Mouse (Mus musculus) left cerebral cortex, postnatal 10 days (tissue): Measurements from ENCODE around the gene Map3k15. TPM values are rescaled to one million over a fixed set of nuclear protein-coding genes. Genes with fewer than 3 reads are reported as not detected.

Source experiments
- DNase-seq, 2 experiments: peaks; one replicate each; pipeline ENCODE4 v3.0.0; 2021 to 2022; ENCODE audit warnings: low spot score in 2 of 2, mixed read lengths in 1 of 2; ENCODE audit errors: extremely low spot score in 1 of 2
- intact Hi-C: fragments of 180-260 bp; cut with DNase I; formaldehyde crosslinking; loops from one replicate; pipeline ENCODE4 v1.15.1; 2025
- total RNA-seq, 2 experiments: library from RNA; stranded (reverse); gene quantifications; 2 replicates each; pipeline ENCODE4 v1.2.3; 2021

Gene Map3k15
- total RNA-seq, result 1 to 10 TPM; 1.0 to 1.2 TPM

DNA sequence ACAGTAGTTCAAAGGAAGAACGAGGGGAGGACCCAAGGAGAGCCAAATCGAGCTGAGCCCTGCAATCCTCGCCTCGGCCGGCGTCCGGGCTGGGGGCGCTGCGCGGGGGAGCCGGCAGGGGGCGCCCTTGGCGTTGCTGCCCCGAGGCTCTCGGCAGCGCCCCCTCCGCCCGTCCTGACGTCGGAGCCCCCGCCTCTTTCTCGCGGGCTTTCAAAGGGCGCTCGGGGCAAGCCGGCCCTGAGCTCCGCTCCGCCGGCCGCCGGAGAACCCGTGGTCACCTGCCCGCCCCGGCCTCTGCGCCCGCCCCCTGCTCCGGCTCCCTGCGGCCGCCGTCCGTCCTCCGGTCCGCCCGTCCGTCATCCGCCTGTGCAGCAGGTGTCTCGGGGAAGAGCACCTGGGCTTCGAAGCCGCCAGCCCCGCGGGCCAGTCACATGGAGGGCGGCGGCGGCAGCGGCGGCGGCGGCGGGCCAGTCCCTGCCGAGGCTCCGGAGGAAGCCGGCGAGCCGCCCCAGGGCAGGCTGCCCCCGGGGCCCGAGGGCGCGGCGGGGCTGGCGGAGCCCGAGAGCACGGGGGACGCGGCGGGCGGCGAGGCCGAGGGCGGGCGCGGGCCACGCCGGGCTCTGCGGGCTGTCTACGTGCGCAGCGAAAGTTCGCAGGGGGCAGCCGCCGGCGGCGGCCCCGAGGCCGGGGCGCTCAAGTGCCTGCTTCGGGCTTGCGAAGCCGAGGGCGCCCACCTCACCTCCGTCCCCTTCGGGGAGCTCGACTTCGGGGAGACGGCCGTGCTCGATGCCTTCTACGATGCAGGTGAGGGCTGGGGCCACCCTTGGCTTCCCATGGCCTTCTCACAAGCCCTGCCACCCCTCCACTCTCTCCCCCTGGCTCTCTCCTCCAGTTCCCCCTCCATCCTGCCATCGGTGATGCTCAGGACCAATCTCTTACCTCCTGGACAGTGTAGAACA, at the start of gene Map3k15:
Gene Map3k15, plus strand, starts transcription at position 432 of the 959 bp plus-strand sequence.
- intact Hi-C loops, result loop anchor here (5.0 kb wide), 1 partner anchor 129 kb away; no protein-coding TSS in a partner anchor
- DNase-seq, result peak in 1 of 2 experiments; percentile 67

DNA sequence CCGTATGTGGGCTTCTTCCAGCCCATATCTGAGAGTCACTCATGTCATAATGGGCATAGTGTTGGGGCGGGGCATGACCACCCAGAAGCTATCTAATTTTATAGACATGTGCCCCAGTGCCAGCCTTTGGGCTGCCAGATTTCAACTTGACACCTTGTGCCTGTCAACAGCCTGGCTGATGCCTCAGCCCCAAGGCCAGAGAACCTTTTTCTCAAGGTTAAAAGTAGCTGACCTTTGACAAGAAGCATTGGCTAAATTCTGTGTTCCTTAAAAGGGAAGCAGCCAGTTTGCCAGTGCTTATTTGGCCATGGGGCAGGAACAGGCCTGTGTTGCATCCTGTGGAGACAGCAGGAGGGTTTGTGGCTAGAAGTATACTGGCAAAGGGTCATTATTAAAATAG, 45.7 kb upstream of the Map3k15 start:
- intact Hi-C loops, result no loop called here
- DNase-seq, result no peak

DNA sequence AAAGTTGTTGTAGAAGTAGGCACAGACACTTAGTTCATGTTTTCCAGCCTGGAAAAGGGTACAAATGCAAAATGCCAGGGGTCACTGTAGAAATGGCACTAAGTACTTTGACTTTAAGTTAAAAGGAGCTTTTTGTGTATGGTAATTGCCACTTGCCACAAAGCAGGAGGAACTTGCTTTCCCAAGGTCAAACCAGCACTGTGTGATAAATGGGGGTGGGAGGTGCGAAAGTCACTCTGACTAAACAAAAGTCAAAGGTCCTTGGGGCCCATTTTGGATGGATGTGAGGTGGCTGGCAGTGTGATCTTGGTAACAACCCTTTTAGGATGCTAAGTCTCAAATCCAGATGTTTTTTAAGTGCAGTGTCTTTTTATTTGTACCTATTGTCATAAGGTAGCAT, 44.6 kb upstream of the Map3k15 start:
- intact Hi-C loops, result no loop called here
- DNase-seq, result no peak

DNA sequence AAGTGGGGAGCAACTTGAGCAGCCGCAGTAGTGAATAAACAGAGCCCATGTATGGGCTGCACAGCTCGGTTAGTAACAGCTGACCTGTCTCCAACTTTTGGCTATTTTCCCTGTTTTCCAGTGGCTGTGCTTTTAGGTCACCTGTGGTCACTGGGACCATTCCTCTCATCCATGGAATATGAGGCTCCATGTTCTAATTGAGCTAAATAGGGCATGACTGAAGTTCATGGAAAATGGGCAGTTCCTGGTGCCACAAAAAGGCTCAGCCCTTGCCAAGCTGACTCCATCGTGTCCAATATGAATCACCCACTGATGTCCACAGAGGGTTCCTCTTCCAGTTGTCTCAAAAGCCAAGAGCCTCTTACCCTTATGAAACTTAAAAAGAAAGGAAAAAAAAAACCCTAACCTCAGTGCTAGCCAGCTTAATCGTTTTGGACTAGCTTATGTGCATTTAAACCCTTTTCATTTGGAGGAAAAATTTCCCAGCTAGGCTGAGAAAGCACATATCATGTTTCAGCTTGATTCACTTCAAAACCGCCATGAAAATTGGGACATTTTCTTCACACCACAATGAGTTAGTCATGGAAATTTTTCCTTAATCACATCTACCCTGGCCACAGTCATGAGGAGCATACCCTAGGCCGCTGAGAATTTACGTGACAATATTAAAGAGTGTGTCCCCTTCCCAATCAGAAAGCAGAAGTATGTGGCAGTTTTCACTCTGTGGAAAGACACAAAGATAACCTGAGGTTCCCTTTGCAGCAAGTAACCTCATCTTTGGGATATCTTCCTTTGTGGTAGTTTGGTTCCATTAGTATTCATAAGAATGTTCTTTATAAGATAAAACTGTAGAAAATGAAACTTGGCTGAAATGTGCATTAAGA, 34.4 kb upstream of the Map3k15 start:
- intact Hi-C loops, result no loop called here
- no peak for DNase-seq

DNA sequence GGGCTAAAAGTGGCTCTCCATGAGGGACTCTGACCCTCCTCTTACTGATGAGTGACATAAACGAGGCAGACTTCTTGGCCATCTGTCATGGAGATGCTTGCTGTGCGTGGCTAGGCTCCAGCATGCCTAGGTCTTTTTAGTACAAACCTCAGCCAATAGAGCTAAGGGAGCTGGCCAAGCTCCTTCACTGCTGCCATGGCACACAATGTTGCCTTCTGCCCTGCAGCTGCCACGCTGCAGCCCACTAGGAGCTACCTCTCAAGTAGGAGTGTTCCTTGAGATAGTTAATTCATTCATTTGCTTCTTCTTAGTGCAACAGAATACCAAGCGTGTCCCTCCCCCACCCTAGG, 33.8 kb upstream of the Map3k15 start:
- DNase-seq, result no peak
- intact Hi-C loops, result no loop called here

DNA sequence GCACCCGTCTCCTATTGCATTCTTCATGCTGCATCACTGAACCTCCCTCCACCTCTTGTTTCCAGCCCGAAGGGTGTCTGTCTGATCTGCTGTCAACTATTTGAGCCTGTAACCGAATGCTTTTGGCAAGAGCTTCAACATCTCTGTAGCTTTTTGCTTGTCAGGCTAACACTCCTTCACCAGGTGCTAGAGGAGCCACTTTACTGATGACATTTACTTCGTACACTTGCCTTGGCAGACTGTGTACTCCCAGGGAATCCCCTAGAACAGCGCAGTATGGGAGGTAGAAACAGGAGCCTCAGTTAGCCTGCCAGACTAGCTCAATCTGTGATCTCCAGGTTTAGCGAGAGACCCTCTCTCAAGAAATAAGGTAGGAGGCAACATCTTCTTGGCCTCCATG, 32.8 kb upstream of the Map3k15 start:
- intact Hi-C loops, result no loop called here
- no peak for DNase-seq

DNA sequence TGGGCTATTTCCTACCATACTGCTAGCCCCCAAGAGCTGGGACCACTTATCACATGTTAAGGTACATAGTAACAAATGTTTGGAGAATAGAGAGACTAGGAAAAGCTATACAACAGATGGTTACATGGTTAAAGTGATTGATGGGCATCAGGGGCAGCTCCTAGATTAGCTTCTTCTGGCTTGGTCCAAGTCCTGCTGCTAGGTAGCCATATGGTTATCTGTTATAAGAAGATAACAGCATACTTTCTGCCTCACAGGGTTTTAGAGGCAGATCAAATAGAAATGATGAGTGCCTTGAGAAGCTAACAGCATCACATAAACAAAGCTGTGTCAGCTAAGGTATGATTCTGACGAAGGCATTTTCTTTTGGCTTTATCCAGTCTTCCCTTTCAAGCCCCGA, 26.8 kb upstream of the Map3k15 start:
- DNase-seq, result no peak
- intact Hi-C loops, result no loop called here

DNA sequence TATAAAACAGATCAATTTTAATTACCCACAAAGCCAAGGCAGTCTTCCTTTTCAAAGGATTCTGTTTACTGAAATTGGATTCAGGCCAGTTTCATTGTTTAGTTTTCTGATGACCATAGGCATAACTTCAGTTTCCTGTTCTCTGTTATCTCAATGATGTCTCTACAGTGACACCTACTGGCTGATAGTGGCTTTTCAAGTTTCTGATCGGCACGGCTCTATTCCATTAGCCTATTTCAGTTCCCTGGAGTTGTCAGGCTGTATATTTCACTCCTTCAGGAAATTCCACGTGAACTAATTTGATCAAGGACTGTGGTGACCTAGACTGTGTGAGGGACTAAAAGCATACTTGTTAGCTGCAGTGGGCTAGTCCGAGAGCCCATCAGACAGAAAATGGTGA, 25.0 kb upstream of the Map3k15 start:
- DNase-seq, result peak; percentile 41 to 63
- intact Hi-C loops, result no loop called here

DNA sequence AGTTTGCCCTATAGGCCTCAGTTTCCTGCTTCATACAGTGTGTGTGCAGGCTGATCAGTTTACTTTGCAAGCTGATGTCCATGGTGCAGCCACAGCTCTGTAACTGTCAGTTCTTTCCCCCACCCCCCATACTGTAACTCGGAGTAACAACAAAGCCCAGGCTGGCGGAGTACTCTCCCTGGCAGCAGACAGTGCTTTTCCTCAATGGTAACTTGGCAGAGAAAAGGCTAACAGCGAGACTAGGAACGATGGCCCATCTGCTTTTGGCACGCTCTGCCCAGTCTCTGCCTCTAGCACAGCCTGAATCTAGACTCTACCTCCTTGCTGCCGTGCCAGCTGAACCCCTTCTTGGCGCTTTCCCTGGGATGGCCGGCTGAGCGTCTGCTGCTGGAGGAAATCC, 24.3 kb upstream of the Map3k15 start:
- DNase-seq, result peak; percentile 27 to 44
- intact Hi-C loops, result loop anchor here (2.0 kb wide), 1 partner anchor 337 kb away; the partner anchor contains the start of gene Sh3kbp1

DNA sequence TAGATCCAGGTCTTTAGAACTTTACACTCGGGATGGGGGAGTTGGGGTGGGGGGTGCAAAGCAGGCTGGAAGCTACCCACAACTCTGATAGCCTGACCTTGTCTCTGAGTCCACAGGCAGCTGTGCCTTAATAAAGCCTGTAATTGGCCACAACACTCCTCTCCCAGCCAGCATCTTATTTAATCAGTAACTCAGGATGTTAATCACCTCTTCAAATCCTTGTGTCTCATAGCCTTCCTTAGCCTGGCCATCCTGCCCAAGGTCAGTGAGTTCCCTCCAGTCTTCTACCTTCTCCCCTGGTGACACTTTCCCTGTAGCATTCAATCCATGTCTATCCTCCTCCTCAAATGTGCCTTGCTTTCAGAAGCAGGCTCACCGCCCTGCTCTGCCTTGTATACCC, 19.2 kb upstream of the Map3k15 start:
- intact Hi-C loops, result no loop called here

DNA sequence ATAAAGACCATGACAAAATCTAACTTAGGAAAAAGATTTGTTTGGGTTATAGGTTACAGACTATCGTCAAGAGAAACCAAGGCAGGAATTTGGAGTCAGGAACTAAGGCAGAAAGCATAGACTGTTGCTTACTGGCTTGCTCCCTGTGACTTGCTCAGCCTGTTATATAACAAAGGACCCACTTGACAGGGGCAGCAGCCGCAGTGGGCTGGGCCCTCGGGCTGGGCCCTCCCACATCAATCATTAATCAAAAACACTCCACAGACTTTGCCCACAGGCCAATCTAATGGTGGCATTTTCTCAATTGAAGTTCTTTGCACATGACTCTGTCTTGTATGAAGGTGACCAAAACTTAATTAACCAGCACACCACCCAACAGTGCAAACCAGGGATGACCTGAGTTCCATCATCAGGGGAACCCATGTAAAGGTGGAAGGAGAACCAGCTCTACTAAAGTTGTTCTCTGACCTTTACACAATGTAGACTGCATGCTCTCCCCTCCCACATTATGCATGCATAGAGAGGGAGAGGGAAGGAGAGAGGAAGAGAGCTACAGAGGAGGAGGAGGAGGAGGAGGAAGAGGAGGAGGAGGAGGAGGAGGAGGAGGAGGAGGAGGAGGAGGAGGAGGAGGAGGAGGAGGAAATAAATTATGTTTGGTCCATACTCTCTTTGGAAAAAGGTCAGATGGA, 17.0 kb upstream of the Map3k15 start:
- no peak for DNase-seq
- intact Hi-C loops, result loop anchor here (5.0 kb wide), 1 partner anchor 146 kb away; no protein-coding TSS in a partner anchor

More for the DNA sequence above, 19.2 kb upstream of the Map3k15 start:
- DNase-seq, result no peak

DNA sequence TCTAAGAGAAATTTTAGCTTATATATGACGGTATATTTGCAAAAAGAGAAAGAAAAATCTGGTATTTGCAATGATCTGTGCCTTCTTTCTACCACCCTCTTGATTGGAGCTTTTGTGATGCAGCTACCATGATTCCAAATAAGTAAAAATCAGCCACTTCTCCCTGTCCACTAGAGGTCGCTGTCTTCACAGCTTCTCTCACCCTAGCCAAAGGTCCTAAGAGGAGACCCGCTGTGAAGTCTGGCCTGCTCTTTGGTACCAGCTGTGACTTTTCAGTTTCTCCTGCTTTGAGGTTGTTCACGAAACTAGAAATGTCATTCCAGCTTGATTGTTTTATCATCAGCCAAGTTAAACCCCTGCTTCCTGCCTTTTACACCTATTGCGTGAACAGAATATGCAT, 14.5 kb upstream of the Map3k15 start:
- intact Hi-C loops, result loop anchor here (5.0 kb wide), 1 partner anchor 144 kb away; no protein-coding TSS in a partner anchor
- DNase-seq, result peak; percentile 4 to 25

DNA sequence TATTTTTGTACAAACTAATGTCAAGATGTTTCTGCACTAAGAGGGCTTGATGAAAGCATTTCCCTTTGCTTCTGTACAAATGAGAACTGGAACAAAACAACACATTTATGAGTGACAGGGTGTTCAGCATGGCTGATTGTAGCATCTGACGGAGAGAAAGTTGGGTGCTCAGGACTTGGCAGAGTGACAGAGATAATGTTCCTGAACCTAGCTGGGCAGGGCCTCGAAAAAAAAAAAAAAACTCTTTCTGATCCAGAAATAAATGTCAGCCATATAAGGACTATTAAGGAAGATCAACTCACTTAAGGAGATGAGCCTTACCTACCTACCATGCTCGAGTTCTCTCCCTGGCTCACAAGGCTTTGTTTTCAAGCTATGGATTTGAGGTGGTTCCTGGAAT, 12.0 kb upstream of the Map3k15 start:
- intact Hi-C loops, result no loop called here

DNA sequence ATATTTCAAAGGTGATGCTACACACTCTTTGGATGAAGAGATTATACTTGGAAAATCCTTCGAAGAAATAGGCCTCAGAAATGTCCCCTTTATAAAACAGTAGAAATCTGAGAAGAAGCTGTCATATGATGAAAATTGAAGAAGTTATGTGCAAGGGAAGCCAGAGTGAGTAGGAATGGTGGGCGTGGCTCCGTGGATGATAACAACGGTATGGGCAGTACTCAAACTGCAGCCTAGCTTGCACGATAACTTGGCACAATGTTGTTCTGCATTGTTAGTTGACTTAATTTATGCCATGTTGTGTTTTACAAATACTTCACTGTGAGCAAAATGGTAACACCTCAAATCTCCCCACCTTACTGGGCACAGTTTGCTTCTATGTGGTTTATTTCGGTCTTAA, 7.6 kb downstream of the Map3k15 start:
- no peak for DNase-seq
- intact Hi-C loops, result no loop called here

More for the DNA sequence above, 12.0 kb upstream of the Map3k15 start:
- no peak for DNase-seq

DNA sequence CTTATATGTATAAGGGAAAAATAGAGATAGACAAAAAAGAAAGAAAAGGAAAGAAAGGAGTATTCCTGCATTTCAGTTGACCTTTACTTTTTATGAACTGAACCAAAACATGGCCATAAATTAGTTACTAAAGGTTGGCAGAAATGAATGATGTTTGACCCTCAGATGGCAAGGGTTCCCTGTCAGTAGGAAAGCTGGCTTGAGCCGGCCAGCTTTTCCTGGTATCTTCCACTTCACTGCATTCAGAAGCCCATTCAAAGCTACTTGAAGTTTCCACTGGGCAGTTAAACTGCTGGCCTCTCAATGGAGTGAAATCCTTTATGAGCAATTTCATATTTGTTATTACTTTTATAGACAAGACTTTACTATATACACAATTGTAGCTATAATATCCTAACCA, 65.1 kb downstream of the Map3k15 start:
- DNase-seq, result no peak
- intact Hi-C loops, result no loop called here

DNA sequence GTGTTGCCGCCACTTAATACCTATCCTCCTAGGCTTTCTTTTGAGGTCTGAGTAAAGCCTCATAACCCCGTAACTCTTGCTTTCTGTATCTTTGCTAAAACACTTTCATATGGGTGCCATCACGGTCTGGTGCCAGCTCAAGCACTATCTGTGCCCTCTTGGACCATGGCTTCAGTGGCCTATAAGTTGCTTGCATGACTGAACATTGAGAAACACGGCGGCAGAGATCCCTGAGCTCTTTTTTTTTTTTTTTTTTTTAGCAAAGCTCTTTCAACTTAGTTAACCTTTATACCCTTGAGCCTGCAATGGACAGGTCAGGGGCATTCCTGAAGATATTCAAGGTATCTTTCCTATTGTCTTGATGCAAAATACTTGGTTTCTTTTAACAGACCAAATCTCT, 66.4 kb downstream of the Map3k15 start:
- DNase-seq, result no peak
- intact Hi-C loops, result no loop called here

DNA sequence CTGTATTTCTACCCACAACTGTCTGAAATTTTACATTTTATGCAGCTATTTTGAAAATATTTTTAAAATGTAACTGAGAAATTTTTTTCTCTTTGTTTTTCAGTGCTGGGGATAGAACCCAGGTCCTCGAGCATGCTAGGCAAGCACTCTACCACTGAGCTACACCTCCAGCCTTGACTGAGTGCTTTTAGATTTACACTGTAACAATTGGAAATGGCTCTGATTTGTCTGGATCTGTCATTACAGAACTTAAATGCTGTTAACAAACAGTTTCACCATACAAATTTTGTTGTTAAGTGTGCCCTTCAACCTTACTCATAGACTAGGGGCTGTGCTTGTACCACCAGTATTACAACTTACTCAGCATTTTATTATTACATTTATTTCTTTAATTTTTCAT, 103.7 kb downstream of the Map3k15 start:
- intact Hi-C loops, result no loop called here
- DNase-seq, result no peak

DNA sequence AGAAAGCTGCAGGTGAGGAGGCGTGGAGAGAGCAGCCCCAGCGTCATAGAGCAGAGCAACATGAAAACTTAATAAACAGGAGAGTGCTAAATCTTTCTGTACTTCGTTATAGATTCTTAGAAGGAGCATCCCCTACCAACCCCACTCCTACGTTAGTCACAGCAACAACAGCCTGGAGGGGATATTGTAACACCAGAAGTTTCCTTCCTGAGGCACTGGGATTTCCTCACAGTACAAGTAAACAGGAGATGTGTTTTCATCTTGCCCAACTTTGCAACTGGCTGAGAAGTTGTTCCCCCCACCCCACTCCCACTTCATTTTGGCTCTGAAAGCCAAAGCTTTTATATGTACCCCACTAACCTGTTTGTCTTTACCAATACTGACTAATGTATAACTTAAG, 119.6 kb downstream of the Map3k15 start:
- DNase-seq, result no peak
- intact Hi-C loops, result no loop called here

DNA sequence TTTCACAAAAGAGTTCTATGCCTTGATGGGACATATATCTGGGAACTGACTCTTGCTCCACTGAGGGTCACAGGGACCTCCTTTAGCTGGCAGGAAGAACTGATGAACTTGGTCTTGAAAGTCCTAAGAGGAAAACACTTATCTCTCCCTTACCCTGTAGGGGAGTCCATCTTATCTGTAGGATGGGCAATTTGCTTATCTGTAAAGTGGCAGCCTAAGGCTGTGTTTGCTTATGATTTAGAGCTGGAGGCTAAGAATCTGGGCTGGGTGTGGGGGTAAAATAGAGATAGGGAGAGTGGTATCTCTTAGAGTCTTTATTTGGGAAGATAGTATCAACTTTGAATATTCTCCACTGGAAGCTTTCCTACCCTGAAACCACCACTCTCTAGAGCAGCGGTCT, 125.5 kb downstream of the Map3k15 start:
- DNase-seq, result no peak
- intact Hi-C loops, result no loop called here
